Mouse (Mus musculus): Measurements from ENCODE around the gene Zdhhc22.

Gene Zdhhc22

GRCm38 (mm10) chr12:86960138-86960537 is 30.1 kb downstream of the Zdhhc22 start:
- no peak for DNase-seq

- DNase-seq = no peak
These were observed 30.6 kb downstream of the Zdhhc22 start for GRCm38 (mm10) chr12:86959661-86960060.

GRCm38 (mm10) chr12:86958558-86958957 is 31.7 kb downstream of the Zdhhc22 start:
- no peak for DNase-seq

- DNase-seq = no peak
These were observed 34.3 kb downstream of the Zdhhc22 start for GRCm38 (mm10) chr12:86955894-86956293.

- no peak for DNase-seq
These were observed 37.8 kb downstream of the Zdhhc22 start for GRCm38 (mm10) chr12:86952331-86952850.

- no peak for DNase-seq
These were observed 39.3 kb downstream of the Zdhhc22 start for GRCm38 (mm10) chr12:86950961-86951360.

- DNase-seq = no peak
These were observed 39.9 kb downstream of the Zdhhc22 start for GRCm38 (mm10) chr12:86950161-86950960.

GRCm38 (mm10) chr12:86949501-86949900 is 40.7 kb downstream of the Zdhhc22 start:
- DNase-seq = no peak

- DNase-seq = no peak
These were observed 41.6 kb downstream of the Zdhhc22 start for GRCm38 (mm10) chr12:86948627-86949026.

- DNase-seq = peak; percentile 68
These were observed 42.4 kb downstream of the Zdhhc22 start for GRCm38 (mm10) chr12:86947681-86948401.

GRCm38 (mm10) chr12:86946862-86947574 is 43.2 kb downstream of the Zdhhc22 start, which contains the start of gene Cipc:
Gene Cipc (plus strand): TSS chr12:86947043.
- peak; percentile 94 for DNase-seq

- no peak for DNase-seq
These were observed 43.9 kb downstream of the Zdhhc22 start for GRCm38 (mm10) chr12:86946301-86946781.

- DNase-seq = peak; percentile 68
These were observed 45.1 kb downstream of the Zdhhc22 start for GRCm38 (mm10) chr12:86945126-86945525.

- DNase-seq = no peak
These were observed 46.8 kb downstream of the Zdhhc22 start for GRCm38 (mm10) chr12:86943421-86943820.

GRCm38 (mm10) chr12:86941734-86942486 is 48.3 kb downstream of the Zdhhc22 start:
- no peak for DNase-seq

GRCm38 (mm10) chr12:86941173-86941572 is 49.1 kb downstream of the Zdhhc22 start:
- DNase-seq = peak; percentile 37

- DNase-seq = no peak
These were observed 51.7 kb downstream of the Zdhhc22 start for GRCm38 (mm10) chr12:86938571-86938970.

- DNase-seq = no peak
These were observed 53.5 kb downstream of the Zdhhc22 start for GRCm38 (mm10) chr12:86936587-86937343.

- no peak for DNase-seq
These were observed 54.4 kb downstream of the Zdhhc22 start for GRCm38 (mm10) chr12:86935692-86936282.

GRCm38 (mm10) chr12:86934748-86935147 is 55.5 kb downstream of the Zdhhc22 start:
- DNase-seq = no peak

GRCm38 (mm10) chr12:86932575-86932952 is 57.7 kb downstream of the Zdhhc22 start:
- DNase-seq = no peak

Data from right cerebral cortex, postnatal 4 days (tissue).